Mouse (Mus musculus) liver, embryonic 11.5 days (tissue): ENCODE results near the gene BC051142. TPM values are rescaled to one million over a fixed set of nuclear protein-coding genes. Genes with fewer than 3 reads are reported as not detected.
"Not testable (repeated sequence)": the region's sequence is repeated elsewhere in the genome, so short reads cannot be mapped to it uniquely, and the experiment has no call there.

Experiments
- ATAC-seq: fragments of 200-750 bp; cut with Nextera tagmentation; replicated peaks from 2 replicates; pipeline ENCODE4 v1.8.0; 2017; ENCODE audit warnings: moderate number of reproducible peaks, mild to moderate bottlenecking, moderate TSS enrichment, moderate library complexity; ENCODE audit not compliant: low FRiP score
- DNase-seq: peaks from one replicate; pipeline ENCODE4 v3.0.0-alpha.2; 2017; ENCODE audit warnings: low spot score
- H3K27ac ChIP-seq: fragments of 300-500 bp; sonication (generic); 2 replicates; pipeline ENCODE4 v1.5.1; 2014; ENCODE audit warnings: mild to moderate bottlenecking, low read depth, low read length, control low read depth
- H3K27me3 ChIP-seq: fragments of 300-500 bp; sonication (generic); replicated peaks from 2 replicates; pipeline ENCODE4 v1.6.1; 2014; ENCODE audit warnings: low read length, mixed read lengths; ENCODE audit not compliant: control insufficient read depth, insufficient read depth
- H3K36me3 ChIP-seq: fragments of 300-500 bp; sonication (generic); 2 replicates; pipeline ENCODE4 v1.6.1; 2014; ENCODE audit warnings: mild to moderate bottlenecking, low read length, moderate library complexity, mixed read lengths; ENCODE audit not compliant: control insufficient read depth, insufficient read depth
- H3K4me1 ChIP-seq: fragments of 300-500 bp; sonication (generic); replicated peaks from 2 replicates; pipeline ENCODE4 v1.6.1; 2014; ENCODE audit warnings: low read length, mixed read lengths; ENCODE audit not compliant: control insufficient read depth, insufficient read depth
- H3K4me2 ChIP-seq: fragments of 300-500 bp; sonication (generic); 2 replicates; pipeline ENCODE4 v1.6.1; 2014; ENCODE audit warnings: mild to moderate bottlenecking, control low read depth, moderate library complexity
- H3K4me3 ChIP-seq: fragments of 300-500 bp; sonication (generic); 2 replicates; pipeline ENCODE4 v1.5.1; 2014; ENCODE audit warnings: low read depth, low read length, control low read depth
- H3K9ac ChIP-seq: fragments of 300-500 bp; sonication (generic); 2 replicates; pipeline ENCODE4 v1.6.1; 2014; ENCODE audit warnings: low read depth, low read length, control low read depth
- H3K9me3 ChIP-seq: fragments of 300-500 bp; sonication (generic); 2 replicates; pipeline ENCODE4 v1.6.1; 2016; ENCODE audit warnings: low read length, inconsistent platforms, mixed read lengths; ENCODE audit not compliant: control insufficient read depth
- WGBS: fragments of 180-500 bp; shearing (Covaris S2); extraction: QIAGEN DNeasy Blood & Tissue Kit; methylation state at CpG from one replicate; pipeline ENCODE4 v1.1.7; 2014; 5-methylcytosine and 5-hydroxymethylcytosine counted together
- polyA plus RNA-seq: library from polyadenylated mRNA; unstranded; fragments of >200 nt; fragmentation: Nextera tagmentation; extraction: Ambion mirVana; gene quantifications from 2 replicates; pipeline ENCODE4 v1.2.1, GENCODE M21; 2014

The BC051142 gene
- polyA plus RNA-seq, 1 experiment from 2014 or later, result 0.41 TPM

DNA sequence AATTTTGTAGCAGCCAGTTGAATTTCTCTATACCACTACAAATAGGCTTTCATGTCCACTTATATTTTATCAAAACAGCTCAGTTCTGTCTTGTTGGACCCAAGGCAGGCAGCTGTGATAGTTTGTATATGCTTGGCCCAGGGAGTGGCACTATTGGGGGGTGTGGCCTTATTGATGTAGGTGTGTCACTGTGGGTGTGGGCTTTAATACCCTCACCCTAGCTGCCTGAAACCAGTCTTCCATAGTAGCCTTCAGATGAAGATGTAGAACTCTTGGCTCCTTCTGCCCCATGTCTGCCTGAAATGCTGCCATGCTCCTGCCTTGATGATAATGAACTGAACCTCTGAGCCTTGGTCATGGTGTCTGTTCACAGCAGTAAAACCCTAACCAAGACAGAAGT, 67.3 kb downstream of the BC051142 start:
- H3K4me3 ChIP-seq, H3K27ac ChIP-seq, H3K27me3 ChIP-seq, H3K4me2 ChIP-seq, H3K9me3 ChIP-seq, H3K9ac ChIP-seq, ATAC-seq, H3K36me3 ChIP-seq, H3K4me1 ChIP-seq, DNase-seq: not testable (repeated sequence)

DNA sequence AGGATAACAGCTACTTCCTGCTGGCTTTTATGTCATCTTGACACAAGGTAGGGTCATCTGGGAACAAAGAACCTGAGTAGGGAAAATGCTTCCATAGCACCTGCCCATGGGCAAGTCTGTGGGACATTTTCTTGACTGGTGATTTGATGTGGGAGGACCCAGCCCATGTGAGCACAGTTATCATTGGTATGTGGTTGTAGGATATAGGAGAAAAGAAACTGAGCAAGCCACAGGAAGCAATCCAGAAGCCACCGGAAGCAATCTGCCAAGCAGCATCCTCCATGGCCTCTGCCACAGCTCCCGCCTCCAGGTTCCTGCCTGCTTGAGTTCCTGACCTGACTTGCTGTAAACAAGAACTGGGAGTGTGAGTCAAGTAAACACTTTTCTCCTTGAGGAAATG, 71.9 kb downstream of the BC051142 start:
- no peaks in the 10 kb centered on the region for H3K4me1 ChIP-seq
- ATAC-seq, result no peak
- H3K27me3 ChIP-seq, result peaks cover 6% of the 10 kb centered on the region; the same call in 1 of the 2 replicates
- H3K4me3 ChIP-seq, result no peak overlapping the region
- H3K4me2 ChIP-seq, result no peak overlapping the region
- H3K9ac ChIP-seq, result no peak overlapping the region
- no peak for DNase-seq
- H3K27ac ChIP-seq, result no peak overlapping the region
- H3K36me3 ChIP-seq, result no peaks in the 10 kb centered on the region
- H3K9me3 ChIP-seq, result no peaks in the 10 kb centered on the region
- 34% methylated on average over 2 of the region's 2 CpGs for WGBS

DNA sequence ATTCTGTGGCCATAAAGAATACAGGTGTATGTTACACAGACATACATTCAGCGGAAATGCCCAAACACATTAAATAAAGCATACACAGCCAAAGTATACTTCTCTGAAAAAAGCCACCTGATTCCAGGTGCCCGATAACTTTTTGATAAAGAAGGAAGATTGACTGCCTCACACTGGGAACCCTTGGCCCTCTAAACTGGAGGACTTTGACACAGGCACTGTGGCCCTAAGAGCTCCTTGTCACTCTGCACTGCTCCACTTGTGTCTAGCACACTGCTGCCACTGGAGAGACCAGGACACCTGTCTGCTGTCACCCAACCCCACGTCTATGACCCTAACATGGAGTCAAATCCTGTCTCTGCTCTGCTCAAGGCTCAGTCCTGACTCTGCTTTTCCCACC, 76.4 kb downstream of the BC051142 start:
- H3K9ac ChIP-seq, result no peak overlapping the region

DNA sequence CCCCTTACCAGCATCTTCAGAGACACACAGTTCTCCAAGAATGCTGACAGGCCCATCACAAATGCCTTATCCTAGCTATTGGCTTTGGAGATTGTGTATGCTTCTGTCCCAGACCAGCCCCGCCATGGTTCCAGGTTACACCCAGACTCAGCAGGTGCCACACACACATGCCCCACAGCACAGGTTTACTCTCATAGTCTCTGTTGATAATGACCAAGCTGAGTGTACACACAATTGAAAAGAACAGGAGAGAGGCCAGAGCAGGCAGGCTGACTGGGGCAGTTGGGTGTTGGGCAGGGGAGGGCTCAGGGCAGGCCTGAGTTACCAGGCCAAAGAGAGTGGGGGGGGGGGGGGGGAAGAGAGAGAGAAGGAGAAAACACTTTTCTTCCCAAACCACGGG, 77.8 kb downstream of the BC051142 start:
- Histone ChIP-seq H3K4me3 (no peak overlapping the region), H3K4me1 (no peaks in the 10 kb centered on the region), H3K9me3 (no peaks in the 10 kb centered on the region), H3K27ac (no peak overlapping the region), H3K4me2 (no peak overlapping the region), H3K36me3 (no peaks in the 10 kb centered on the region), H3K27me3 (peaks cover 3% of the 10 kb centered on the region; the same call in 1 of the 2 replicates), H3K9ac (no peak overlapping the region)
- ATAC-seq (no peak), DNase-seq (no peak)
- WGBS, result 72% methylated on average over 1 of the region's 2 CpGs

More for the DNA sequence above, 76.4 kb downstream of the BC051142 start:
- H3K9me3 ChIP-seq, result no peaks in the 10 kb centered on the region
- H3K36me3 ChIP-seq, result no peaks in the 10 kb centered on the region
- H3K4me3 ChIP-seq, result no peak overlapping the region
- no peak overlapping the region for H3K27ac ChIP-seq
- DNase-seq (no peak), ATAC-seq (no peak)
- H3K4me2 ChIP-seq, result no peak overlapping the region
- 75% methylated on average over 3 of the region's 3 CpGs for WGBS
- H3K4me1 ChIP-seq, result no peaks in the 10 kb centered on the region
- H3K27me3 ChIP-seq, result peaks cover 3% of the 10 kb centered on the region; the same call in 1 of the 2 replicates

DNA sequence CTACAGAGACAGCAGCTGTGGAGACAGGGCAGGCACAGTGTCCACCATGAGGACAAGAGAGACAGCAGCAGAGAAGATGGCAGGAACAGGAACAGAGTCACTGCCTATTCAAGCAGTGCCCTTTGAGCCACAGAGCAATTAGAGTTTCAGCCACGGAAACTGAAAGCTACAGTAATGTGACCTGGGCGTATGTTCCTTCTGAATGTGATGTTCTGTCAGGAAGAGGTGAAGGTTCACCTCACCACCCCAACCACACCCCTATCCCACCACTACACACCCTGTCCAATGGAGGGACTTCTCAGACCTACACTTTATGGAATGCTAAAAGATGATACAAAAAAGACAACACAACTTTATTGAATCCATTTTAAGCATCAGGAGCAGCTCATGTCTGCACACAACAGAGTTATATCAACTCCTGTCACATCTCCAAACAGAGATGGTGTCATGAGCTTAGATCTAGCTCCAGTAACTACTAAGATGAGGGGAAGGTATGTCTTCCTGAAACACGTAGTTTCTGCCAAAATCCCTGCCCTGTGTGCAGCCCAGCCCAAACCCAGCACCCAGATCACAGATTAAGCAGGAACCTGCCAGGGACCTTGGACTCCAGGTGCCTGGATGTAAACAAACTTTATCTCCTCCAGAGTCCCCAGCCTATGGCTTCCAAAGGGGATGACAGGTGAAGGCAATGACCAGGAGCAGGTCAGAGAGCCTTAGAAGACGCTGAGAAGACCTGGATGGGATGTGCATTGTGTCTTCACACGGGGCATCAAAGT, 78.8 kb downstream of the BC051142 start, which contains the start of gene Btnl4:
Gene Btnl4 (minus strand): TSS at position 81 of the 776 bp plus-strand sequence.
- not testable (repeated sequence) for ATAC-seq, H3K27ac ChIP-seq, H3K27me3 ChIP-seq, H3K9ac ChIP-seq, H3K4me2 ChIP-seq, H3K9me3 ChIP-seq, DNase-seq, H3K4me1 ChIP-seq, H3K4me3 ChIP-seq, H3K36me3 ChIP-seq
- WGBS, result 69% methylated on average over 4 of the region's 5 CpGs

DNA sequence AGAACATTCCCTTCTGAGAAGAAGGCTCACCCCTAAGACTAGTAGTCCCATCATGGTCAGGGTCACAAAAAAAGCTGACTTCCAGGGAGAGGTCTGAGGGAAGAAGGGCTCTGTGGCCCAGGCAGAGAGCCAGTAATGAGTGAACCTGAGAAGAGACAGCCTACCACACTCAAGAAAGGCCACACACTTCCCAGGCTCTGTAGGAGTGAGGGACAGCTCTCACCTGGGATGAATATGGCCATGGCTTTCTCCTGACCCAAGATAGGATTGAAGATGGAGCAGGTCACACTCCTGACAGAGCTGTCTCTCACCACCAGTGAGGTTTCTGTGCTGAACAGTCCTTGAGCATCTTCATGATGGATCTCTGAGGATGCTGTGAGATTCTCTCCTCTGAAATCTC, 94.2 kb downstream of the BC051142 start:
- Histone ChIP-seq H3K4me1 (no peaks in the 10 kb centered on the region), H3K4me3 (no peak overlapping the region), H3K27ac (no peak overlapping the region), H3K4me2 (no peak overlapping the region), H3K9me3 (no peaks in the 10 kb centered on the region), H3K36me3 (no peaks in the 10 kb centered on the region), H3K9ac (no peak overlapping the region), H3K27me3 (peaks cover 5% of the 10 kb centered on the region)
- DNase-seq, result no peak
- no peak for ATAC-seq

DNA sequence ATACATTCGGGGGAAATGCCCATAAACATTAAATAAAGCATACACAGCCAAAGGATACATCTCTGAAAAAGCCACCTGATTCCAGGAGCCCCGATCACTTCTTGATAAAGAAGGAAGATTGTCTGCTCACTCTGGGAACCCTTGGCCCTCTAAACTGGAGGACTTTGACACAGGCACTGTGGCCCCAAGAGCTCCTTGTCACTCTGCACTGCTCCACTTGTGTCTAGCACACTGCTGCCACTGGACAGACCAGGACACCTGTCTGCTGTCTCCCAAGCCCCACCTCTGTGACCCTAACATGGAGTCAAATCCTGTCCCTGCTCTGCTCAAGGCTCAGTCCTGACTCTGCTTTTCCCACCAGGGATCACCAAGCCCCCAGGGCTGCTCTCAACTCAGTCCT, 96.5 kb downstream of the BC051142 start:
- ATAC-seq, result not testable (repeated sequence)
- WGBS, result 74% methylated on average over 2 of the region's 2 CpGs

DNA sequence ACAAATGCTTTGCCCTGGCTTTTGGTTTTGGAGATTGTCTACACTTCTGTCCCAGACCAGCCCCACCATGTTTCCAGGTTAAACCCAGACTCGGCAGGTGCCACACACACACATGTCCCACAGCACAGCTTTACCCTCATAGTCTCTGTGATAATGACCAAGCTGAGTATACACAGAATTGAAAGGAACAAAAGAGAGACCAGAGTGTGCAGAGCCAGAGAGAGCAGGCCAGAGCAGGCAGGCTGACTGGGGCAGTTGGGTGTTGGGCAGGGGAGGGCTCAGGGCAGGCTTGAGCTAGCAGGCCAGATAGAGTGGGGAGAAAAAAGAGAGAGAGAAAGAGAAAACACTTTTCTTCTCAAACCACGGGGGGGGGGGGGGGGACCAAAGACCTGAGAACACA, 97.9 kb downstream of the BC051142 start:
- Histone ChIP-seq H3K27ac (no peak overlapping the region), H3K4me1 (no peaks in the 10 kb centered on the region), H3K36me3 (no peaks in the 10 kb centered on the region), H3K4me2 (no peak overlapping the region), H3K9me3 (no peaks in the 10 kb centered on the region), H3K27me3 (peaks cover 5% of the 10 kb centered on the region), H3K9ac (no peak overlapping the region), H3K4me3 (no peak overlapping the region)
- DNase-seq (no peak), ATAC-seq (no peak)
- 85% methylated on average over 1 of the region's 2 CpGs for WGBS

More for the DNA sequence above, 96.5 kb downstream of the BC051142 start:
- H3K36me3 ChIP-seq, H3K9ac ChIP-seq, H3K27me3 ChIP-seq, H3K4me3 ChIP-seq, H3K27ac ChIP-seq, H3K4me1 ChIP-seq, H3K4me2 ChIP-seq, DNase-seq, H3K9me3 ChIP-seq: not testable (repeated sequence)

DNA sequence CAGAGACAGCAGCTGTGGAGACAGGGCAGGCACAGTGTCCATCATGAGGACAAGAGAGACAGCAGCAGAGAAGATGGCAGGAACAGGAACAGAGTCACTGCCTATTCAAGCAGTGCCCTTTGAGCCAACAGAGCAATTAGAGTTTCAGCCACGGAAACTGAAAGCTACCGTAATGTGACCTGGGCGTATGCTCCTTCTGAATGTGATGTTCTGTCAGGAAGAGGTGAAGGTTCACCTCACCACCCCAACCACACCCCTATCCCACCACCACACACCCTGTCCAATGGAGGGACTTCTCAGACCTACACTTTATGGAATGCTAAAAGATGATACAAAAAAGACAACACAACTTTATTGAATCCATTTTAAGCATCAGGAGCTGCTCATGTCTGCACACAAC, 98.7 kb downstream of the BC051142 start:
- not testable (repeated sequence) for H3K9me3 ChIP-seq, DNase-seq, H3K27ac ChIP-seq, H3K4me2 ChIP-seq, ATAC-seq, H3K9ac ChIP-seq, H3K36me3 ChIP-seq, H3K4me1 ChIP-seq, H3K27me3 ChIP-seq, H3K4me3 ChIP-seq
- 74% methylated on average over 3 of the region's 3 CpGs for WGBS
